Mouse (Mus musculus): ENCODE data around the gene Csn1s2a.

- no peak for TF ChIP-seq GATA1 (IDR thresholded peaks at IDR 0.05; ENCODE audit: low read length)
- no peak for TF ChIP-seq TAL1 (IDR thresholded peaks at IDR 0.05; ENCODE audit: low read length)
These were observed at the start of gene Csn1s2a for GRCm38 (mm10) chr5:87774267-87774666.

Measured in erythroblast, embryonic 14.5 days (primary cell).